Mouse (Mus musculus) stomach, embryonic 15.5 days (tissue): ENCODE measurements around the gene Kazn. TPM values are rescaled to one million over a fixed set of nuclear protein-coding genes. Genes with fewer than 3 reads are reported as not detected.

Experiments used
- ATAC-seq: fragments of 200-750 bp; cut with Nextera tagmentation; 2 replicates; pipeline ENCODE4 v1.8.0; 2017; ENCODE audit warnings: low read depth, moderate number of reproducible peaks, moderate TSS enrichment; ENCODE audit not compliant: insufficient read depth, low FRiP score
- H3K27ac ChIP-seq: fragments of 300-500 bp; sonication (generic); 2 replicates; pipeline ENCODE4 v1.5.1; 2015; ENCODE audit warnings: mild to moderate bottlenecking, inconsistent platforms
- H3K27me3 ChIP-seq: fragments of 300-500 bp; sonication (generic); replicated peaks from 2 replicates; pipeline ENCODE4 v1.6.1; 2015; ENCODE audit warnings: inconsistent platforms
- H3K36me3 ChIP-seq: fragments of 300-500 bp; sonication (generic); 2 replicates; pipeline ENCODE4 v1.6.1; 2015; ENCODE audit warnings: inconsistent platforms
- H3K4me1 ChIP-seq: fragments of 300-500 bp; sonication (generic); 2 replicates; pipeline ENCODE4 v1.6.1; 2015; ENCODE audit warnings: inconsistent platforms
- H3K4me2 ChIP-seq: fragments of 300-500 bp; sonication (generic); 2 replicates; pipeline ENCODE4 v1.6.1; 2015; ENCODE audit warnings: mild to moderate bottlenecking, inconsistent platforms
- H3K4me3 ChIP-seq: fragments of 300-500 bp; sonication (generic); replicated peaks from 2 replicates; pipeline ENCODE4 v1.5.1; 2015; ENCODE audit warnings: inconsistent platforms
- H3K9ac ChIP-seq: fragments of 300-500 bp; sonication (generic); 2 replicates; pipeline ENCODE4 v1.6.1; 2015; ENCODE audit warnings: inconsistent platforms
- H3K9me3 ChIP-seq: fragments of 300-500 bp; sonication (generic); 2 replicates; pipeline ENCODE4 v1.6.1; 2016; ENCODE audit warnings: inconsistent platforms
- WGBS: fragments of 180-500 bp; shearing (Covaris S2); methylation state at CpG from one replicate; pipeline ENCODE4 v1.1.7; 2015; 5-methylcytosine and 5-hydroxymethylcytosine counted together
- polyA plus RNA-seq: library from polyadenylated mRNA; unstranded; fragments of >200 nt; fragmentation: Nextera tagmentation; extraction: Ambion mirVana; gene quantifications from 2 replicates; pipeline ENCODE4 v1.2.1, GENCODE M21; 2015

Kazn gene
- polyA plus RNA-seq, 1 experiment from 2014 or later = 17.1 TPM

GRCm38 (mm10) chr4:142217048-142217447 lies 22.2 kb downstream of the Kazn start:
- Histone ChIP-seq H3K4me2 (no peak overlapping the region), H3K4me3 (no peak overlapping the region), H3K9ac (no peak overlapping the region), H3K9me3 (no peaks in the 10 kb centered on the region), H3K27me3 (no peaks in the 10 kb centered on the region), H3K4me1 (peaks cover 58% of the 10 kb centered on the region), H3K36me3 (no peaks in the 10 kb centered on the region), H3K27ac (no peak overlapping the region)
- 85% methylated on average over 6 of the region's 6 CpGs for WGBS
- ATAC-seq = no peak

GRCm38 (mm10) chr4:142215760-142216159 lies 23.4 kb downstream of the Kazn start:
- ATAC-seq = no peak
- Histone ChIP-seq H3K4me3 (no peak overlapping the region), H3K27ac (no peak overlapping the region), H3K9me3 (no peaks in the 10 kb centered on the region), H3K9ac (no peak overlapping the region), H3K4me1 (peaks cover 45% of the 10 kb centered on the region), H3K27me3 (no peaks in the 10 kb centered on the region), H3K4me2 (no peak overlapping the region), H3K36me3 (no peaks in the 10 kb centered on the region)
- WGBS = 80% methylated on average over 7 of the region's 7 CpGs

- H3K9me3 ChIP-seq = no peaks in the 10 kb centered on the region
- no peaks in the 10 kb centered on the region for H3K27me3 ChIP-seq
- H3K4me3 ChIP-seq = no peak overlapping the region
- peaks cover 42% of the 10 kb centered on the region for H3K4me1 ChIP-seq
- 57% methylated on average over 6 of the region's 6 CpGs for WGBS
- no peak for ATAC-seq
- no peak overlapping the region for H3K4me2 ChIP-seq
- H3K27ac ChIP-seq = 0 out of 2 replicates have a peak overlapping the region, but pooled peaks have one; percentile 36
- H3K36me3 ChIP-seq = no peaks in the 10 kb centered on the region; the same call in 1 of the 2 replicates
- H3K9ac ChIP-seq = no peak overlapping the region
Measured at GRCm38 (mm10) chr4:142214532-142214931, 24.7 kb downstream of the Kazn start.

GRCm38 (mm10) chr4:142212425-142212824 lies 26.8 kb downstream of the Kazn start:
- Histone ChIP-seq H3K9me3 (no peaks in the 10 kb centered on the region), H3K4me3 (no peak overlapping the region), H3K27ac (peak overlapping the region; percentile 67), H3K9ac (no peak overlapping the region), H3K4me2 (no peak overlapping the region), H3K27me3 (no peaks in the 10 kb centered on the region), H3K4me1 (peaks cover 28% of the 10 kb centered on the region; the same call in 1 of the 2 replicates), H3K36me3 (peaks cover 3% of the 10 kb centered on the region; the same call in 1 of the 2 replicates)
- peak; percentile 67; the same call in 1 of the 2 replicates for ATAC-seq
- 67% methylated on average over 9 of the region's 9 CpGs for WGBS

- Histone ChIP-seq H3K4me3 (no peak overlapping the region), H3K9ac (no peak overlapping the region), H3K36me3 (peaks cover 3% of the 10 kb centered on the region; the same call in 1 of the 2 replicates), H3K4me1 (peaks cover 24% of the 10 kb centered on the region; the same call in 1 of the 2 replicates), H3K27ac (no peak overlapping the region), H3K9me3 (no peaks in the 10 kb centered on the region), H3K27me3 (no peaks in the 10 kb centered on the region), H3K4me2 (no peak overlapping the region)
- 52% methylated on average over 9 of the region's 9 CpGs for WGBS
- no peak for ATAC-seq
Measured at GRCm38 (mm10) chr4:142209884-142210283, 29.3 kb downstream of the Kazn start.

- Histone ChIP-seq H3K27ac (no peak overlapping the region), H3K27me3 (no peaks in the 10 kb centered on the region), H3K36me3 (peaks cover 3% of the 10 kb centered on the region; the same call in 1 of the 2 replicates), H3K4me3 (no peak overlapping the region), H3K9me3 (no peaks in the 10 kb centered on the region), H3K9ac (no peak overlapping the region), H3K4me1 (peaks cover 21% of the 10 kb centered on the region; the same call in 1 of the 2 replicates), H3K4me2 (no peak overlapping the region)
- 43% methylated on average over 7 of the region's 7 CpGs for WGBS
- ATAC-seq = no peak
Measured at GRCm38 (mm10) chr4:142209476-142209875, 29.7 kb downstream of the Kazn start.

- 88% methylated on average over 6 of the region's 6 CpGs for WGBS
- no peak for ATAC-seq
- Histone ChIP-seq H3K27ac (no peak overlapping the region), H3K36me3 (peaks cover 7% of the 10 kb centered on the region; the same call in 1 of the 2 replicates), H3K4me3 (no peak overlapping the region), H3K9me3 (no peaks in the 10 kb centered on the region), H3K9ac (no peak overlapping the region), H3K4me1 (peaks cover 7% of the 10 kb centered on the region; the same call in 1 of the 2 replicates), H3K4me2 (no peak overlapping the region), H3K27me3 (no peaks in the 10 kb centered on the region)
Measured at GRCm38 (mm10) chr4:142205693-142206092, 33.5 kb downstream of the Kazn start.

- Histone ChIP-seq H3K4me1 (no peaks in the 10 kb centered on the region), H3K9me3 (no peaks in the 10 kb centered on the region), H3K4me2 (no peak overlapping the region), H3K4me3 (no peak overlapping the region), H3K9ac (no peak overlapping the region), H3K36me3 (no peaks in the 10 kb centered on the region), H3K27me3 (no peaks in the 10 kb centered on the region), H3K27ac (no peak overlapping the region)
- no peak for ATAC-seq
- WGBS = 64% methylated on average over 6 of the region's 6 CpGs
Measured at GRCm38 (mm10) chr4:142196626-142197025, 42.6 kb downstream of the Kazn start.

GRCm38 (mm10) chr4:142193780-142194179 lies 45.4 kb downstream of the Kazn start:
- peak; percentile 70 for ATAC-seq

GRCm38 (mm10) chr4:142193151-142193578 lies 46.0 kb downstream of the Kazn start:
- no peak for ATAC-seq
- Histone ChIP-seq H3K4me1 (no peaks in the 10 kb centered on the region; the same call in 1 of the 2 replicates), H3K27ac (0 out of 2 replicates have a peak overlapping the region, but pooled peaks have one; percentile 1), H3K36me3 (no peaks in the 10 kb centered on the region), H3K9ac (no peak overlapping the region), H3K4me2 (no peak overlapping the region), H3K9me3 (no peaks in the 10 kb centered on the region), H3K4me3 (no peak overlapping the region), H3K27me3 (no peaks in the 10 kb centered on the region)
- WGBS = 80% methylated on average over 8 of the region's 8 CpGs

More at GRCm38 (mm10) chr4:142193780-142194179, 45.4 kb downstream of the Kazn start:
- Histone ChIP-seq H3K4me1 (no peaks in the 10 kb centered on the region; the same call in 1 of the 2 replicates), H3K4me3 (no peak overlapping the region), H3K4me2 (no peak overlapping the region), H3K9me3 (no peaks in the 10 kb centered on the region), H3K9ac (no peak overlapping the region), H3K27me3 (no peaks in the 10 kb centered on the region), H3K27ac (peak overlapping the region; percentile 67), H3K36me3 (no peaks in the 10 kb centered on the region)
- 82% methylated on average over 7 of the region's 7 CpGs for WGBS

GRCm38 (mm10) chr4:142189960-142190359 lies 49.2 kb downstream of the Kazn start:
- H3K4me1 ChIP-seq = peaks cover 4% of the 10 kb centered on the region
- no peak overlapping the region for H3K4me3 ChIP-seq
- H3K4me2 ChIP-seq = no peak overlapping the region
- no peaks in the 10 kb centered on the region for H3K27me3 ChIP-seq
- no peaks in the 10 kb centered on the region for H3K9me3 ChIP-seq
- WGBS = 90% methylated on average over 8 of the region's 8 CpGs
- no peak for ATAC-seq
- H3K27ac ChIP-seq = no peak overlapping the region
- no peak overlapping the region for H3K9ac ChIP-seq
- no peaks in the 10 kb centered on the region for H3K36me3 ChIP-seq

- no peak overlapping the region for H3K9ac ChIP-seq
- 80% methylated on average over 2 of the region's 2 CpGs for WGBS
- H3K4me2 ChIP-seq = no peak overlapping the region
- no peaks in the 10 kb centered on the region for H3K36me3 ChIP-seq
- H3K4me1 ChIP-seq = peaks cover 6% of the 10 kb centered on the region
- no peaks in the 10 kb centered on the region for H3K9me3 ChIP-seq
- no peak overlapping the region for H3K4me3 ChIP-seq
- H3K27me3 ChIP-seq = no peaks in the 10 kb centered on the region
- H3K27ac ChIP-seq = no peak overlapping the region
- no peak for ATAC-seq
Measured at GRCm38 (mm10) chr4:142188501-142188900, 50.7 kb downstream of the Kazn start.
